Mouse (Mus musculus) adrenal gland, postnatal 14 days (tissue): ENCODE measurements around the gene Trim41. TPM values are rescaled to one million over a fixed set of nuclear protein-coding genes. Genes with fewer than 3 reads are reported as not detected.
A peak's percentile ranks its signal among the peaks of the same experiment; 100 is the strongest.

Source experiments
- DNase-seq: peaks from one replicate; pipeline ENCODE4 v3.0.0; 2021; ENCODE audit warnings: mixed read lengths
- total RNA-seq: library from RNA; stranded (reverse); gene quantifications from 2 replicates; pipeline ENCODE4 v1.2.3, GENCODE M21; 2021

The Trim41 gene
- total RNA-seq, 1 experiment from 2014 or later: 34.6 TPM

GRCm38 (mm10) chr11:48789973-48790823 is 27.0 kb downstream of the Trim41 start:
- DNase-seq: peak; percentile 92

- DNase-seq: no peak
Observed at GRCm38 (mm10) chr11:48789215-48789614, 27.9 kb downstream of the Trim41 start.

DNA sequence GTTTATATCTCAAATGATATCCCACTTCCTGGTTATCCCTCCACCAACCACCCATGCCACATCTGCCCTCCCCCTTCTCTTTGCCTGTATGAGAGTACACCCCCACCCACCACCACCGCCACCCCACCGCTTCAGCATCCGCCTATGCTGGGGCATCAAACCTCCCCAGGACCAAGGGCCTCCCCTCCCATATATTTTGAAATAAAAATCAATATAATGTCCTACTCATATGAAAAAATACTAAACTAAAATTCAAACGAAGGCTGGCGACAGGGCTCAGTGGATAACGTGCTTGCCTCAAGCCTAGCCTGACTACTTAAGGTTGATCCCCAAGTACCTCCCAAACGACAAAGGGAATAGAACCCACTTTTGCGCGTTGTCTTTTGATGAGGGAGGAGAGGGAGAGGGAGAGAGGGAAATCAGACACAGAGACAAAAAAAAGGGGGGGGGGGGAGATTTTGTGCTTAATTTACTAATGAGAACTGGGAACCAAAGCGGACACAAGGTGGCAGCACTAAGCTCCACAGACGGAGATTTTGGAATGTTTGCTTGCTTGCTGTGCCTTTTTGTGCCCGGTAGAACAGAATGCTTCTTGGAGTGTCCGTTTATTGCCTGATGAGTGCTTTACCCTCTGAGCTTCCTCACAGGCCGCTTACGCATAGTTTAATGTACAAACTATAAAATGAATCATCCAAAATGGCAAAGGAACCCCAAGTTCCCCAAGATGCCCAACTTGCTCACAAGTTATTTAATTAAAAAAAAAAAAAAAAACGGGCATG is 28.7 kb downstream of the Trim41 start:
- DNase-seq: peak; percentile 85

DNA sequence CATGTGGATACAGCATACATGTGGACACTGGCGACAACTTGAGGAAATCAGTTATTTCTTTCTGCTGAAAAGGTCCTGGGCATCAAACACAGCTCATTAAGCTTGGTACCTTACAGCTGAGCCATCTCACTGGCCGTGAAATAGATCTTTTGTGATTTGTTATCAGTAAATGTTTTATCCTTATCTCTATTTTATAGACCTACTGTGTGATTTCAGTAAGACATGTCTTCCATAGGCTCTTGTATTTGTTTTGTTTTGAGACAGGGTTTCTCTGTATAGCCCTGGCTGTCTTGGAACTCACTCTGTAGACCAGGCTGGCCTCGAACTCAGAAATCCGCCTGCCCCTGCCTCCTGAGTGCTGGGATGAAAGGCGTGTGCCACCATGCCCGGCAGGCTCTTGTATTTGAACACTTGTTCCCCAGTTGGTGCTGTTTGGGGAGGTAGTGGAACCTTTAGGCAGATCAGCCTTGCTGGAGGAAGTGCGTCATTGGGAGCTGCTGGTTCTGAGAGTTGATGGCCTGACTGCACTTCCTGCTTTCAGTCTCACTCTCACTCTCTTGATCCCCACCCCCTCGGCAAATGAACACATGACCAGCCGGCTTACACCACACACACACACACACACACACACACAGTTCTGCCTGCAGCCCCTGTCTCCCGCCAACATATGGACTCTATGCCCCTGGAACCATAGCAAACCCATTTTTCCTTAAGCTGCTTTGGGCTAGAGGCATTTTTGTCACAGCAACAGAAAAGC is 29.5 kb downstream of the Trim41 start:
- DNase-seq: peak; percentile 59

GRCm38 (mm10) chr11:48782243-48782642 is 34.9 kb downstream of the Trim41 start:
- no peak for DNase-seq

- DNase-seq: peak; percentile 67
Observed at GRCm38 (mm10) chr11:48779450-48779849, 37.7 kb downstream of the Trim41 start.

- no peak for DNase-seq
Observed at GRCm38 (mm10) chr11:48777303-48777702, 39.9 kb downstream of the Trim41 start.

GRCm38 (mm10) chr11:48776664-48777063 is 40.5 kb downstream of the Trim41 start:
- peak; percentile 52 for DNase-seq

DNA sequence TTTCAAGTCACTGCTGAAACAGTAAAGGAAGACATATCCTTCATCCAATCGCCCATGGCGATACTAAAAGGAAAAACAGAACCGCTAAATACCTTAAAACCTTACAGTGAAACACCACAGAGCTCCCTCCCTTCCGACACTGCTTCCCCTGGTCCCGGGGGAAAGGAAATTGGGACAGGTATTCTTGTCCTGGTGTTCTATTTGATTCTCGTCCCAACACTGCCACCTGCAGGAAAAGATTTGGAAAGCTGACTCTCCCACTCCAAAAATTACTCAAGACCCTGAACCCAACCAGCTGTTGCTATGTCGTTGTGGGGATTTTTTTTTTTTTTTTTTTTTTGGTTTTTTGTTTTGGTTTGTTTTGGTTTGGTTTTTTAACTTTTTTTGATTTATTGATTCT is 41.7 kb downstream of the Trim41 start:
- peak; percentile 67 for DNase-seq

- DNase-seq: peak; percentile 52
Observed at GRCm38 (mm10) chr11:48774443-48775298, 42.5 kb downstream of the Trim41 start.

GRCm38 (mm10) chr11:48771691-48772090 is 45.5 kb downstream of the Trim41 start:
- DNase-seq: peak; percentile 47

DNA sequence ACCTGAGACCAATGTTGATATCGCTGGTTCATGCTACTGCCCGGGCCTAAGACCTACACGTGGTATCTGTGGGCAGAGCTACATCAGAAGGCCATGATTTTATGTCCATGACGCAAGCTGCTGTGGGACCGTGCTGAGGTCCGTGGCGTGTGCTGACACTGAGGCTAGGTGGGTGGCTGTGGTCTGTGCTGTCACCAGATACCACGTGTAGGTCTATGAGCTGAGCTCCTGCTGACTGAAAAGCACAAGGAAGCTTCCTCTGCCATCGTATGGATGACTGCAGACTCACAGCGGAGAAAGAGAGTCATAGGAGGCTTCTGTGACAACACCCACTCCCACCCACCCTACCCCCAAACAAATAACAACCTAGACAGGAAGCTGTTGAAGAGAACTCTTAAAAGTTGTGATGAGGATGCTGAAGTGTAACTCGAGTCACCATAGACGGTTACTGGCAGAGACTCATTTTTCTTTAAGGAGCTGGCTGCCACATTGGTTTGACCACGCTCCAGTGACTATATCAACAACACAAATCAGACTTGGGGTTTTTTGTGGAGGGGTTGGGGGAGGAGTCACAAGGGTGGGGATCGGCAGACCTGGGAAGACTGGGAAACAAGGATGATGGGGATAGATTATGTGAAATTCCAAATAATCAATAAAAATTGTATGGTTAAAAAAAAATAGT is 49.8 kb downstream of the Trim41 start:
- DNase-seq: no peak

DNA sequence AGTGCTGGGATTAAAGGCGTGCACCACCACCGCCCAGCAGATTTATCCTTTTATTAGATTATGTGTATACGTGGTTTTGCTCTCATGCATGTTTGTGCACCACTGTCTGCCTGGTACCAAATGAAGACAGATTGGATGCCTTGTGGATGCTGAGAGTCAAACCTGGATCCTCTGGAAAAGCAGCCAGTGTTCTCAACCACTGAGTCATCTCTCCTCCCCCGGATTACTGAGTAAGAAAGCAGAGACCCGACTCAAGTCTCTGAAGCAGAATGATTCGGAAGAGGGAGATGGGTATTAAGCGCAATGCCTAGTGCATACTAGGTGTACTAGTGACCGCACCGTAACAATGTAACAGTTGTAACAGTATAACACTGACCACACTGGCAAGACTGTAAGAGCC is 53.0 kb downstream of the Trim41 start:
- DNase-seq: no peak

DNA sequence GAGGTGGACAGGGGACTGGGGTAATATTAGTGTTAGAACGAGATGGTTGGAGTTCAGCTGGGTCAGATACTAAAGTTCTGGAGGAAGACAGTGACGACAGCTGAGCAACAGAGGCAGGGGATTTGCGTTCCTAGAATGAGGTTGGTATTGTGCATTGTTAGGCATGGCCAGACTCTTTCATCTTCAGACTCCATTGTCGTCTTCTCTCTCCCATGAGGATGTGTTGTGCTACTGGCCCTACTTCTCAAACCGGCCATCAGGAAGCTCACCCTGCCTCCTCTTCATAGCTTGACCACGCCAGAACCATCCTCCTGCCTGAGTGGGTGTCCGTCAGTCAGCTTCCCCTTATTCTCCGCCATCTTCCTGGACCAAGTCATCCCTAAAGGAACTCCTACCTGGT is 58.1 kb downstream of the Trim41 start:
- no peak for DNase-seq

Other genes with a start within 250 kb of the Trim41 start
- gene Rack1, start 17.0 kb downstream of the Trim41 start, total RNA-seq: 735 and 919 TPM in 2 replicates
- gene Trim7, start 8.8 kb upstream of the Trim41 start, total RNA-seq: 6.1 and 8.5 TPM in 2 replicates
- 2.3 and 3.5 TPM in 2 replicates for gene Gm12184, start 9.3 kb upstream of the Trim41 start, total RNA-seq
- gene Irgm1, start 54.3 kb upstream of the Trim41 start, total RNA-seq: 15.2 and 19.0 TPM in 2 replicates
- 0.96 and 1.8 TPM in 2 replicates for gene Gm5431, start 84.9 kb upstream of the Trim41 start, total RNA-seq
- gene Psme2b, start 128.8 kb upstream of the Trim41 start, total RNA-seq: 4.8 and 5.9 TPM in 2 replicates
- not detected in 2 replicates for gene Olfr56, start 161.5 kb upstream of the Trim41 start, total RNA-seq
- 2.3 and 6.9 TPM in 2 replicates for gene 9930111J21Rik1, start 162.0 kb upstream of the Trim41 start, total RNA-seq
- gene Gm12185, start 174.9 kb upstream of the Trim41 start, total RNA-seq: 2.7 and 3.4 TPM in 2 replicates
- gene Tgtp1, start 176.8 kb upstream of the Trim41 start, total RNA-seq: 2.8 and 3.6 TPM in 2 replicates
- gene 9930111J21Rik2, start 233.9 kb upstream of the Trim41 start, total RNA-seq: 3.4 and 9.1 TPM in 2 replicates
- gene Tgtp2, start 246.9 kb upstream of the Trim41 start, total RNA-seq: 0.44 and 3.5 TPM in 2 replicates